Mouse (Mus musculus): ENCODE data around the gene Qsox1. TPM values are rescaled to one million over a fixed set of nuclear protein-coding genes. Genes with fewer than 3 reads are reported as not detected.

The Qsox1 gene
- 64.3 and 73.7 TPM in 2 replicates for total RNA-seq (2021)
- long read RNA-seq, experiment 1, transcript Qsox1-208 (1 exons, 3,395 nt), result minor isoform, 7 of 36 reads
- long read RNA-seq, experiment 1, transcript Qsox1-207 (13 exons, 2,433 nt), result major isoform, 17 of 36 reads
- long read RNA-seq, experiment 1, partial matches to known transcripts, result 8 of 36 reads
- long read RNA-seq, experiment 1, other reads (novel, unspliced or antisense), result 1 of 36 reads
- long read RNA-seq, experiment 2, transcript Qsox1-207 (13 exons, 2,433 nt), result major isoform, 18 of 28 reads
- long read RNA-seq, experiment 2, transcript Qsox1-208 (1 exons, 3,395 nt), result minor isoform, 5 of 28 reads
- long read RNA-seq, experiment 2, partial matches to known transcripts, result 1 of 28 reads
- long read RNA-seq, experiment 2, other reads (novel, unspliced or antisense), result 1 of 28 reads

DNA sequence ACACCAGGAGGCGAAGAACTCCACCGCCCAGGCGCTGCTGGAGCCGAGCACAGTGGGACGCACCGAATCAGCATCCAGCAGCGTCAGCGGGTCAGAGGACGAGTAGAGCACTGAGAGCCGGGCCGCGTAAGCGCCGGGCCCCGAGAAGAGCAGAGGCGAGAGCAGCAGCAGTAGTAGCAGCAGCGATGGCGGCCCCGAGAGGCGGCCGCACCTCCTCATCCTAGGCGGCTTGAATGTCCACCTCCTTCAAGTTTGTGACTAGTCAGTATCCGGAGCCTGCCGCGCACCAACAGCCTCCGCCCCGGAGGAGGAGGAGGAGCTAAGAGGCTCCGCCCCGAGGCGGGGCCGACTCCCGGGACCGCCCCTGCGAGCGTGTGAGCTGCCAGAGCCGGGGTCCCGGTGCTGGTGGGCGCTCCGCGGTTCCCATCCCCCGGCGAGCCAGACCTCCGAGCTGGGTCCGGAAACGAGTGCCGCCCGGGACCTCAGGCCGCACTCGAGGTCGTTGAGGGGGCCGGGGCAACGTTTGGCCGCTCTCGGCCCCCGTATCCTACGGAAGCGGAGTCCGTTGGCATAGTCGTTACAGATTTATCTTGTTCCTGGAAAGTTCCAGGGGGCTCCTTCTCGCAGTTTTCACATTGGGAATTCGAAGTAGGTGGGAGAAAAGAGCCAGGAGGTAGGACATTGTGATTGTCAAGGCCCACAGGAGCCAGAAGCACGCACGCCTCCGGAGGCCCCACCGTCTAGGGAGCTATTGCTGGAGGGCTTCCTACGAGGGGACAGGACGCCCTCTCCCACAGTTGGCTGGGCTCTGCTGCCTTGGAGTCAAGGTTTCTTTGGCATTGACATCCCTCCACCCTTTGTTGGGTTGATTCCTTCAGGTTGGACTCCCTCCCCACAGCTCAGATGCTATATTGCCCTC lies at the start of gene Qsox1:
Gene Qsox1 (minus strand): TSS at position 309 of the 919 bp plus-strand sequence.
- DNase-seq, result peak; percentile 93

DNA sequence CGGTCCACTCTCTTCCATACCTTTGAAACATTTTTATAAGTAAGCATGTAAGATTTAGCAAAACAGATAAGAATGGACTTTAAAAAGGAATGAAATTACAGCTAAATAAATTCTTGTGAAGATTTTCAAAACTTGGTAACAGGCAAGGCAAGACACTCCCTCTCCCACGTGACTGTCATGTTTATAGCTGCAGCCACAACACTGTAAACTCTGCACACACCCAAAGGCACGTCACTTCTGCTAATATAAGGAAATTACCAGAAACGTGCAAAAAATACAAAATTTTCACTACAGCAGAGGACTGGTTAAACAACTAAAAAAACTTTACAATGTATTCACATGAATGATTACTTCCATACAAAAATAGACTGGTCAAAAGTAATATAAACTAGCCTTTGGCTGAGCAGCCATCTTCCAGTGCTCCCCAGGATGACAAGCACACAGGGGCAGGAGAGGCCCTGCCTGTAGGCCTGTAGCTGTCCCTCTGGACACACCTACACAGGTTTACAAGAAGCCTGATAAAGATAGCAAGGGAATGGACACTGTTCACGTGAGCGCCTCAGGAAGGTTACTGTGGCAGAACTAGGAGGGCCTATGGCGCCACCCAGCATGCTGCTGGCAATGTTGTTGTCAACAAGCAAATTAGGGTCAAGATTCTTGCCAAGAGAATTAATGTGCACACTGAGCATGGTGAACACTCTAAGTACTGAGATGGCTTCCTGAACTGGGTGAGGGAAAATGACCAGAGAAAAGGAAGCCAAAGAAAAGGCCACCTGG lies 42.4 kb upstream of the Qsox1 start:
- DNase-seq, result no peak

DNA sequence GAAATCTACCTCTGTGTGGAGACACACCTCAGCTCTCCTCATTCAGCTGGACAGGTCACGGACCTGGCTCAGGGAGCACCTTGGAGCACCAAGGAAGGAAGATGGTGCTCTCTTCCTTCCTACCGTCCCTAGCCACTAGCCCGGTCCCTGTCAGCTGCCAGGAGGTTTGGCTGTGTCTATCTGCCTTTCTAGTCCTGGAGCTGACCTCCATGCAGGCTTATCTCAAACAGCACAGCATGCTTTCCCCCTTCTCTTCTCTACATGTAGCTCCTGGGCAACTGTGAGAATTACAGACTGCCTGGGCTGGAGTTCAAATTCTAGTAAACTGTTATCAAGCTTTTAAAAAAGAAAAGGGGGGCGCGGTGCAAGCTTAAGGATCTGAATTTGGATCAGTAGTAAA lies 40.3 kb upstream of the Qsox1 start:
- no peak for DNase-seq

DNA sequence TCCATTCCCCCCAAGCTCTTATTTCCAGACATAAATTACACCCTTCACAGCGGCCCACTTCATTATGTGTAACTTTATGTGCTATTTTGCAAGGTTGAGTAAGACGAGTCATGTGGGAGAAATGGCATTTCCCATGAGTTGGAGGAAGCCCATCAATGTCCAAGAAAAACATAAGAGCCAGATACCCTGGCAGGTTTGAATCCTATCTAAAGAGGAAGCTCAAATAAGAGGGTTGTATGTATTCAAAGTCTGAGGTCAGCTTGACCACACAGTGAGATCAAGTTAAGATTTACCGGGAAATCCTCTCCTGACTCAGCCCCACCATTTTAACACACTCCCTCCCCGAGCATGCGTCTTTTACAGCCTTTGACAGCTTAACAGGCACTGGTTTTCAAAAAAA lies 31.5 kb upstream of the Qsox1 start:
- DNase-seq, result no peak

DNA sequence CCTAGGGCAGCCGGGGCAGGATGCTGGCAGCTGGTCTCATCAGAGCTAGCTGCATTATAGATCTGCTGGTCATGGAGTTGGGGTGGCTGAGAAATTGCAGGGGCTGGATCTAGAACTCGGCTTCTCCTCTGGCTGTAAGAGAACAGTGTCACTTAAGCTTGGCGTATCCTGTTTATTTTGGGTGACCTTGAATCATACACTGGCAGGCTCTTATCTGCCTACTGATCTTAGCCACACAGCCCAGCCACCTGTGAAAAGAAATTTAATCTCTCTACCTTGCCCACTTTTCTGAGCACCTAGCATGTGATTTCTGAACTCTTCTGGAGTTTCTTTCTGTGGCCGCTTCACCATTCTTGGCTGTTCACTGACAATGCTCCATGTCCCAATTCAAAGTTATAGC lies 30.8 kb upstream of the Qsox1 start:
- DNase-seq, result no peak

DNA sequence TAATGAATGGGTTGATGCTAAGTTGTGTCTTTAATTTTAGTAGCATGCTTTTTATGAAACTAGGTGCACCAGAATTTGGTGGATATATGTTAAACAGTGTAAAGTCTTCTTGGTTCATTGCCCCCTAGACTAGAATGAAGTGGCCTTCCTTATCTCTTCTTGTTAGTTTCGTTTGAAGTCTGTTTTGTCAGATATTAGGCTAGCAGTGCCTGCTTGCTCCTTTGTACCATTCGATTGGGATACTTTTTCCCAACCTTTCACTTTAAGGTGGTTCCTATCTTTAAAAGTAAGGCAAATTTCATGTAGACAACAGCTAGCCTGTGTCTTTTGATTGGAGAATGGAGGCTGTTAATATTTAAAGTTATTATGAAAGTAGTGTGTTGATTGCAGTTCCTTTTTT lies 23.0 kb upstream of the Qsox1 start:
- DNase-seq, result no peak

DNA sequence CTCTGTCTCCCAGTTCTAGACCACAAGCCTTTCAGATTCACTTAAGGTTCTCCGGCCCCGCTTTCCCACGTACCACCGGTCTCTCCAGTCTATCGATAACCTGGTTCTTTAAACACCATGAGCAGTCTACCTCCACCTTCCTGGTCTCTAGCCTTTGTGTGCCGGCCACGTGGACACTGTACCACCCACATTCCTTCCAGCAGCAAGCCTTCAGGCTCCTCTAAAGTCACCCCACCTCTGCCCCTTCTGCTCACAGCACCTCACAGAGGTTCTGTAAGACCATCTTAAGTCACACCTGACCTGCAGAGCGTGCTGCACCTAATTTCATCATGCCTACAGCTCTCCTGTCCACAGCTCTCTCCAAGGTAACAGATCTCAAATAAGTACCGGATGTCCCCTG lies 20.9 kb upstream of the Qsox1 start:
- DNase-seq, result no peak

DNA sequence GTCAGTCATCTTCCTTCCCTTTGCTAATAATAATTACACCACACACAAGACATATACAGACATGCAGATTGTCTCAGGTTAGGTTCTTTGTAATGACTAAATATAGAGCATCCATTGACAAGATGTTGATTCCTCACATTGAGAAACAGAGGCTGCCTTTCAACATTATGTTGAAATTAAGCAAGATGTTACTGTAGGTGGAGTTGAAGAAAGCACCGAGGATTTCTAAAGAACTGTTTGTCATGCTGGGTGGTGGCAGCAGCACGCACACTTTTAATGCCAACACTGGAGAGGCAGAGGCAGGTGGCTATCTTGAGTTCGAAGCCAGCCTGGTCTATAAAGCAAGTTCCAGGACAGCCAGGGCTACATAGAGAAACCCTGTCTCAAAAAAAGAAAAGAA lies 19.3 kb upstream of the Qsox1 start:
- no peak for DNase-seq

DNA sequence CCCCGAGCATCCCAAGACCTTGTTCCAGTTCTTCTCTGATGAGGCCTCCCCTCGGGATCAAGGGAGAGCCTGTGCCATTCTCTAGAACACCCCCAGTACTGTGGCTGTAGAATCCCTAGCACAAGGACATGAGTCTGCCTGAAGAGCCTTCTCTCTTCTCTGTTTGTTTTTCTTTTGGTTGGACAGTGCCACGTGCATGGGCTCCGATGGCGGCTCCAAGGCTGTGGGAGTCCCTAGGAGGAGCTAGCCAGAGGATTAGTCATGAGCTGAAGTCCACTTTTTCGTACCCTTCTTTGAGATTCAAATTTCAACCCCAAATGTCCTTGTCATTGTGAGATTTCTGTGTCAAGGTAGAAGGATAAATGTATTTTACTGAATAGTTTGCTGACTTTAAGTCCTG lies 18.2 kb upstream of the Qsox1 start:
- DNase-seq, result peak; percentile 43

DNA sequence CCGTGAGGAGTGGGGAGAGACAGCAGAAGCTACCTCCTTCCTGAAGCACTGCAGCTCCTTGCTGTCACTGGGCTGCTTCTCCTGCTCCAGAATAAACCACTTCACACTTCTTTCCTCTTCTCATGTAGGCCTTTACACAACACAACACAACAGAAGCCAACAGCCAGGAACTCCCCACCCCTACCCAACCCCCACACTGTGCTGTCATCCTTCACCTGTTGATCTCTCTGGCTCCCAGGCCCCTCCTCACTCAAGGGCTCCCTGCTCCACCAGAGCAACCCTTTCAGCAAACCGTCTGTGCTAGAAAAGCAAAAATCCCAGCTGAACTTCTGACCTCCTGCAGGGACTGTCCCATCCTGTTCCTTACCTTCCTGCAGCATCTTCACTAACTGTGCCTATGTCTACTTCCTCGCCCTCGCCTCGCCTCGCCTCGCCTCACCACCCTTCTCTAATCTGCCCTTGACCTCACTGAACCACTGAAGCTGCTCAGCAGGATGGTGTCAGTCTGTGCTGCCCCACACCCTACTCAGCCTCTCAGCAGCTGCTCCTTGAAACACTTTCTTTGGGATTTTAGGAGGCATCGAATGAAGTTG lies 15.1 kb upstream of the Qsox1 start:
- no peak for DNase-seq

DNA sequence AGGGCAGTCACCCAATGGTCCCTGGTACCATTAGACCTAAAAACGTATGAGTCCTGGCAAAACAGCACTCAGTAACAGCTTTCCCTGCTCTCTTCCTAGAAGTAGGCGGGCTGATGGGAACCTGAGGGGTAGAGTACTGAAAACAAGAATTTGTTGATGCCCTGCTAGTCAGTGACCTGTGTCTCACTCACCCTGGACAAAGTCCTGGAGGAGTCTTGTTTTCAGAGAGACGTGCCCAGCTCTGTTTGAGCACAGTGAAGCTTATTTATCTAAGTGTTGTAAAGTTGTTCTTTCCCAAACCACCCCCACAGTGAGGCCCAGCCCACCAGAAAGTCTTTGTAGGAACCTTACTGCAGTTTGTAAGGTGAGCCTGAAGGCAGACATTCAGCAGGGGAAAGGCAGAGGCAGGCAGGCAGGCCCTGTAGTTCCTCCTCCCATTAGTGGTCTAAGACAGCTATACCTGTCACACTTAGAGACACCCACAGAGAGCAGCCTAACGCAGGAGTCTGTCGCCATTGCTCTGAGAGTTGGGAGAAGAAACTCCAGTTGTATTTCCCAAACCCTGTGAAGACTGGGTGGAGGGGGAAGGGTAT lies 14.2 kb upstream of the Qsox1 start:
- DNase-seq, result no peak

DNA sequence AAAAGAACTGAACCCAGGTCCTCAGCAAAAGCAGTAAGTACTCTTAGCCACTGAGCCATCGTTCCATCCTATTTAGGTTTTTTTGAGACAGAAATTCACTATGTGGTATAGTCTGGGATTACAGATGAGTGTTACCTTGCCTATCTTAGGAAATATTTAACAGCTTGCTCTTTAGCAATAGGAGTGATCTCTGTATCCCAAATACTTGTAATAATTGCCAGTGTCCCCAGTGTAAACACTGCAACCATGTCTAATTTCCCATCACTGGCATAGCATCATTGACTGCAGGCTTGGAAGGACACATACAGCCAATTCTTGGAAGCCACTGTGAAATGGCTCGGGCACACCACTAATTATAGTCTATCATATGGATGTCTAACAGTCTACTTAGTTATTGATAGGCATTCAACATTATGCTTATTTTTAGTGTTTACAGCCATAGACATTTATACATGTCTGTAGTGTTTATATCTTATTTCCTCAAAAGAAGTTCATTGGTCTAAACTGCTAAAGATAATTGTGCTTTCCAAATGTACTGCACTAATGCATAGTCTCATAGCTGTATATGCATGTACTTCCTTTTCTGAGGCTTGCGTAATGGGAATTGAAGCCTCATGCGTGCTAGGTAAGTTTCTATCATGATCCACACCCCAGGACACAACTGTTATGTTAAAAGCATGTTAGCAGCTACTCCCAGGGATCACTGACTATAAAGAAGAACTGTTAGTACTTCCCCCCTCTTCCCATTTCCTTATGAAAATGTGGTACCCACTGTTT lies 13.4 kb upstream of the Qsox1 start:
- no peak for DNase-seq

DNA sequence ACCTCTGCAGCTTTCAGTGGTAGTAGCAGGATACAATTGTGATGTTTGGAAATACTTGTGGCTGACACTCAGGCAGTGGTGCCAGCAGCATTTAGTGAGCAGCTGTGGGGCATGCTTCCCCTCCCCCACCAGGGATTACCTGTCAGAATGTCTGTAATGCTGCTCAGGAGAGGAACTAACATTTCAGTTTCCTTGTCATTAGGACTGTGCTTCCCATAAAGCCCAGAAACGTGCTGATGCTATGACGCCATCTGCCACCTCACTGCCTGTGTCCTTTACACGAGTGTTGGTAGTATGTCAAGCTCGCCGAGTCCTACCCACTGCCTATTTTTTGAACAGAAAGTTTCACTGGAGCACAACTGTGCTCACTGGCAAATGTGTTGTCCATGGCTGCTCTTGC lies 8.0 kb upstream of the Qsox1 start:
- no peak for DNase-seq

DNA sequence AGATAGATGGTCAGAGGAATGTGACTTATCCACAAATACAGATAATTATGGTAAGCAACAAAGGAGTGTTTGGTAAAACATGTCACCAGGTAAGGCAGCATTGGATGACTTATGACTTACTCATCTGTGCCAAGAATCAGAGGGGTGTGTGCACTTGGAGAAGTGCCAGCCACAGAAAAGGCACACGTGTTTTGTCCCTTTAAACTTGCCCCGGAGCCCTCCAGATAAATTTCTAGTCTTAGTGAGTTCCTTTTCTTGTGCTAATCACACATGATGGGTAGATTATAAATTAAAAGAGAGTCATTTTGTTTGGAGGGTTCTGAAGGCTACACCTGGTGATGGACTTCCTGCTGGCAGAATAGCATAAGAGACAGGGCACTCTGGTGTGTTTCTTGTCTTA lies 3.5 kb upstream of the Qsox1 start:
- no peak for DNase-seq

DNA sequence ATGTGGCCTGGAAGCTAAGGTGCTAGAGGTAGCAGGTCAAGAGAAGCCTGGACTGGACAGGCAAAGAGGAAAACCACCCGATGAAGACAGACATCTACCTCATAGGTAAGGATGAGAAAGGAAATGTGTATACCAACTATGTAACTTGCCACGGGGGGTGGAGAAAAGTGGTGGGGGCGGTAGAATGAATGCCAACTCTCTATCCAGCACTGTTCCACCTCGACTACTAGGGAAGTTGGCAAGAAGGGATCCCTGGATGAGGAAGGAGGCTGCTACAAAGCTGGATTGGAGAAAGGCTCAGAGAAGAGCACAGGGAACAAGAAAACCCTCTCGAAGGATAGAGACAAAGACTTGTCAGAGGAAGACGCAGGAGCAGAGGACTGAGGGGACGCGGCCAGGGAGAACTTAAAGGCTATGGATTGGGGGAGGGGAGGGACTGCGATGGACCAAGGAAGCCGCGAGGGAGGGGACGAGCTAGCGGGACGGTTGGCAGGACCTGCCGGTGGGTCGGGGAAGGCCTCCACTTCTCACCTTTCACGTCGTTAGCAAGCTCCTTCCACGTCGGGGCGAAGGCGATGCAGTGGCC lies 601 bp downstream of the Qsox1 start:
- no peak for DNase-seq

DNA sequence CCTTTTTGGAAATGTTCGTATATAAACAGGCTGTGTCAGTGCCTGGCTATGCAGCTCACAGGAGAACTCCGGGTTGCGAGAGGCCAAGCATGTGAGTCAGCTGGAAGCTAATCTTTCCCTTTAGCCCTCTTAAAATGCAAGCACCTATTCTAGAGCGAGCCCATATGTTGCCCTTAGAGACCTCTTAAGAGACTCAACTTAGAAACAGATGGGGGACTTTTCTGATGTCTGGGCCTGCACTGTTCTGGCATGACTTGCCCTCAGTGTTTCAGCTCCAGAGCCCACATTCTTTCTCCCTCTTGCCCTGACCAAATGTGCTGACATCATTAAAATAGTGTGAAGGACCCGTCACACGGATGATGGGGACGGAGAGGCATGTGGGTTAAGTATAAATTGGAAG lies 2.1 kb downstream of the Qsox1 start:
- no peak for DNase-seq

DNA sequence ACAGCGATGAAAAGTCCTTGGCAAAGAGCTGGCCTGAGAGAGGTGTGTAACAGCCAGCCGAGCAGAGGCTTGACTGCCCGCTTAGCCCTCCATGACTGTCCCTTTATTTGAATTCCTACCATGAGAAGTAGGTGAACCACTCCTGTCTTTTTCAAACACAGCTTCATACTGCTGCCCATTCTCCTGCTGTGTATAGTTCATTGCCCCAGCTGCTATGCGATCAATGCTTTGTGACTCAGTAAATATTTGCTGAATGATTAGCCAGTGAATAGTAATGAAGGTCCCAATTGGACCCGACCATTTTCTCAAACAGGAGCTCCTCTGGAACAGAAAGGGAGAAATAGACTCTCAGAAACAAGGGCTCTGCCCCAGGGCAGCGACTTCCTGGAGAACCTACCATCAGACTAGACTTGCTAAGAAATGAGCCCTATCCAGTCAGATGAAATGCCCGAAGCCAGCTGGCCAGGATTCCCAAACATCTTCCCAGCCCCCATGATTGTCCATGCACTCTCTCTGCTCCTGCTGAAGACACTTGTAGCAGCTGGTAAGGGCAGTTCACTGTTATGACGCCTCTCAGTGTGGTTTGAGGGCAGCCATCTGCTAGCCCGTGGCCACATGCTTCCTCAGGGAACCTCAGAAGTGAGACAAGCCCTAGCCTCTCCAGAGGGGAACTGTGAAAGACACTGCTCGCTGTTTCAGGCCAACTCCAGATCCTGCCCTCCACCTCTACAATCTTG lies 2.8 kb downstream of the Qsox1 start:
- DNase-seq, result no peak

DNA sequence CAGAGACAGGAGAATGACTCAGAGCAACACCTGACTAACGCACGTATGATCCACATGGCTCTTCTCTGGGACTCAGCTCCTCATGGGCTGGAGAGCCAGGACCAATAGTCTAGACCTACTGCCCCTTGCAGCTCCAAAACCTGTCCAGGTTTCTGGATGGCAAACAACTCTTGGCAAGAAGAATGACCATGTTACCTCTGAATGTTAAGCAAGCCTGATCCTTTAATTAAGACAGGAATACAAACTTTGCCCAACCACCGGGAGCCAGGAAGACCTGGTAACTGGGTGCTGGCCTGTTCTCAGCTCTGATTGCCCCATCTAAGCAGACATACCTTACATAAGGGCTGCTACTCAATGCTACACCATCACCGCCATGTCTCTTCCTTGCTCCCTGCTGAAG lies 4.4 kb downstream of the Qsox1 start:
- no peak for DNase-seq

DNA sequence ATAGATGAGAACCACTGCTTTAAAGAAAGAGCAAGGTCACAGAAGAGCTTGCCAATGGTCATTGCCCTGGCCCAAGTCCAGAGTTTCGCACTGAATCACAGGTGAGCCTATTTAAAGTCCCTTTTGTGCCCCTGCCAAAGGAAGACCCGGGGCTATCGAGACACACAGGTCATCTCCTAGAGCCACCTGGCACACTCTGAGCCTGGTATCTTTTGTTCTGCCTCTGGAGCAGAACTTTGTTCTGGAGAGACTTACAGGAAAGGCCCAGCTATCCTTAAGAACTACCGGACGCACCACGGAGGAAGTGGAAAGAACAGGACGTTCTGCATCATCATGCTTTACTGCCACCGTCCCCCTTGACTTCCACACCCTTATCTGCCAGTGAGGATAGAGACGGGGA lies 7.1 kb downstream of the Qsox1 start:
- DNase-seq, result peak; percentile 63
